Mouse (Mus musculus): ENCODE results near the gene Zfp493. TPM values are rescaled to one million over a fixed set of nuclear protein-coding genes. Genes with fewer than 3 reads are reported as not detected.
A peak's percentile ranks its signal among the peaks of the same experiment; 100 is the strongest.
"Not testable (repeated sequence)": the region's sequence is repeated elsewhere in the genome, so short reads cannot be mapped to it uniquely, and the experiment has no call there.

Zfp493 gene
- polyA plus RNA-seq, 1 experiment from 2014 or later, result 3.5 TPM

- ATAC-seq (ENCODE audit: insufficient number of reproducible peaks, insufficient read depth, low FRiP score, low read depth), result no peak
- WGBS, result 76% methylated on average over 2 of the region's 2 CpGs
- no peaks in the 10 kb centered on the region for H3K4me1 ChIP-seq (ENCODE audit: control insufficient read depth, insufficient read depth, low read length)
Observed at GRCm38 (mm10) chr13:67763031-67763768, 16.3 kb upstream of the Zfp493 start.

GRCm38 (mm10) chr13:67791921-67792455 lies 12.5 kb downstream of the Zfp493 start:
- no peak for ATAC-seq (ENCODE audit: insufficient number of reproducible peaks, insufficient read depth, low FRiP score, low read depth)
- Histone ChIP-seq H3K36me3 (ENCODE audit: control insufficient read depth, insufficient read depth, low read length) (no peaks in the 10 kb centered on the region; the same call in 1 of the 2 replicates), H3K27ac (ENCODE audit: low read length) (no peak overlapping the region), H3K4me1 (ENCODE audit: control insufficient read depth, insufficient read depth, low read length) (no peaks in the 10 kb centered on the region), H3K4me2 (replicated peaks; ENCODE audit: low read depth, low read length) (no peak overlapping the region), H3K4me3 (ENCODE audit: low read depth, low read length) (no peak overlapping the region), H3K9me3 (ENCODE audit: control insufficient read depth, low read depth, low read length) (peaks cover 3% of the 10 kb centered on the region; the same call in 1 of the 2 replicates), H3K27me3 (ENCODE audit: control insufficient read depth, insufficient read depth, low read length) (no peaks in the 10 kb centered on the region), H3K9ac (replicated peaks; ENCODE audit: low read depth, low read length) (no peak overlapping the region)
- 92% methylated on average over 10 of the region's 10 CpGs for WGBS

More at GRCm38 (mm10) chr13:67763031-67763768, 16.3 kb upstream of the Zfp493 start:
- Histone ChIP-seq H3K9ac (replicated peaks; ENCODE audit: low read depth, low read length) (no peak overlapping the region), H3K9me3 (ENCODE audit: control insufficient read depth, low read depth, low read length) (no peaks in the 10 kb centered on the region), H3K36me3 (ENCODE audit: control insufficient read depth, insufficient read depth, low read length) (no peaks in the 10 kb centered on the region), H3K4me2 (replicated peaks; ENCODE audit: low read depth, low read length) (no peak overlapping the region), H3K27ac (ENCODE audit: low read length) (no peak overlapping the region), H3K4me3 (ENCODE audit: low read depth, low read length) (no peak overlapping the region), H3K27me3 (ENCODE audit: control insufficient read depth, insufficient read depth, low read length) (no peaks in the 10 kb centered on the region)

- Histone ChIP-seq H3K4me2 (replicated peaks; ENCODE audit: low read depth, low read length) (no peak overlapping the region), H3K27me3 (ENCODE audit: control insufficient read depth, insufficient read depth, low read length) (no peaks in the 10 kb centered on the region), H3K9ac (replicated peaks; ENCODE audit: low read depth, low read length) (no peak overlapping the region), H3K36me3 (ENCODE audit: control insufficient read depth, insufficient read depth, low read length) (no peaks in the 10 kb centered on the region), H3K27ac (ENCODE audit: low read length) (no peak overlapping the region), H3K4me1 (ENCODE audit: control insufficient read depth, insufficient read depth, low read length) (no peaks in the 10 kb centered on the region), H3K4me3 (ENCODE audit: low read depth, low read length) (no peak overlapping the region), H3K9me3 (ENCODE audit: control insufficient read depth, low read depth, low read length) (no peaks in the 10 kb centered on the region)
- 90% methylated on average over 3 of the region's 3 CpGs for WGBS
- no peak for ATAC-seq (ENCODE audit: insufficient number of reproducible peaks, insufficient read depth, low FRiP score, low read depth)
Observed at GRCm38 (mm10) chr13:67798618-67799017, 19.1 kb downstream of the Zfp493 start.

GRCm38 (mm10) chr13:67799151-67799550 lies 19.7 kb downstream of the Zfp493 start:
- not testable (repeated sequence) for H3K36me3 ChIP-seq (ENCODE audit: control insufficient read depth, insufficient read depth, low read length); ATAC-seq (ENCODE audit: insufficient number of reproducible peaks, insufficient read depth, low FRiP score, low read depth); H3K27ac ChIP-seq (ENCODE audit: low read length); H3K4me3 ChIP-seq (ENCODE audit: low read depth, low read length); H3K27me3 ChIP-seq (ENCODE audit: control insufficient read depth, insufficient read depth, low read length); H3K4me2 ChIP-seq (replicated peaks; ENCODE audit: low read depth, low read length); H3K9me3 ChIP-seq (ENCODE audit: control insufficient read depth, low read depth, low read length); H3K9ac ChIP-seq (replicated peaks; ENCODE audit: low read depth, low read length); H3K4me1 ChIP-seq (ENCODE audit: control insufficient read depth, insufficient read depth, low read length)
- WGBS, result 89% methylated on average over 3 of the region's 3 CpGs

GRCm38 (mm10) chr13:67811651-67812210 lies 32.2 kb downstream of the Zfp493 start:
- no peak overlapping the region for H3K4me3 ChIP-seq (ENCODE audit: low read depth, low read length)
- no peaks in the 10 kb centered on the region for H3K36me3 ChIP-seq (ENCODE audit: control insufficient read depth, insufficient read depth, low read length)
- H3K4me1 ChIP-seq (ENCODE audit: control insufficient read depth, insufficient read depth, low read length), result no peaks in the 10 kb centered on the region
- 36% methylated on average over 1 of the region's 1 CpGs for WGBS
- H3K9me3 ChIP-seq (ENCODE audit: control insufficient read depth, low read depth, low read length), result no peaks in the 10 kb centered on the region
- no peak overlapping the region for H3K4me2 ChIP-seq (replicated peaks; ENCODE audit: low read depth, low read length)
- no peak overlapping the region for H3K9ac ChIP-seq (replicated peaks; ENCODE audit: low read depth, low read length)
- H3K27me3 ChIP-seq (ENCODE audit: control insufficient read depth, insufficient read depth, low read length), result no peaks in the 10 kb centered on the region
- no peak overlapping the region for H3K27ac ChIP-seq (ENCODE audit: low read length)
- no peak for ATAC-seq (ENCODE audit: insufficient number of reproducible peaks, insufficient read depth, low FRiP score, low read depth)

GRCm38 (mm10) chr13:67812961-67813709 lies 33.6 kb downstream of the Zfp493 start:
- H3K27ac ChIP-seq (ENCODE audit: low read length), result peak overlapping the region; percentile 87
- H3K4me3 ChIP-seq (ENCODE audit: low read depth, low read length), result peak overlapping the region; percentile 85
- WGBS, result 75% methylated on average over 8 of the region's 8 CpGs
- H3K36me3 ChIP-seq (ENCODE audit: control insufficient read depth, insufficient read depth, low read length), result no peaks in the 10 kb centered on the region
- H3K4me1 ChIP-seq (ENCODE audit: control insufficient read depth, insufficient read depth, low read length), result no peaks in the 10 kb centered on the region
- H3K9me3 ChIP-seq (ENCODE audit: control insufficient read depth, low read depth, low read length), result no peaks in the 10 kb centered on the region
- no peak for ATAC-seq (ENCODE audit: insufficient number of reproducible peaks, insufficient read depth, low FRiP score, low read depth)
- no peaks in the 10 kb centered on the region for H3K27me3 ChIP-seq (ENCODE audit: control insufficient read depth, insufficient read depth, low read length)
- no peak overlapping the region for H3K4me2 ChIP-seq (replicated peaks; ENCODE audit: low read depth, low read length)
- peak overlapping the region; percentile 45; the same call in 1 of the 2 replicates for H3K9ac ChIP-seq (replicated peaks; ENCODE audit: low read depth, low read length)

GRCm38 (mm10) chr13:67813710-67814660 lies 34.5 kb downstream of the Zfp493 start, which contains the start of gene Zfp273:
Gene Zfp273 (plus strand): TSS chr13:67813740.
- H3K9ac ChIP-seq (replicated peaks; ENCODE audit: low read depth, low read length), result peak within 1 kb of the TSS; percentile 45
- ATAC-seq (ENCODE audit: insufficient number of reproducible peaks, insufficient read depth, low FRiP score, low read depth), result peak; percentile 95
- no peaks in the 10 kb centered on the region for H3K9me3 ChIP-seq (ENCODE audit: control insufficient read depth, low read depth, low read length)
- peak within 1 kb of the TSS; percentile 87 for H3K27ac ChIP-seq (ENCODE audit: low read length)
- no peaks in the 10 kb centered on the region for H3K36me3 ChIP-seq (ENCODE audit: control insufficient read depth, insufficient read depth, low read length)
- no peaks in the 10 kb centered on the region for H3K4me1 ChIP-seq (ENCODE audit: control insufficient read depth, insufficient read depth, low read length)
- 3% methylated on average over 31 of the region's 31 CpGs for WGBS
- no peaks in the 10 kb centered on the region for H3K27me3 ChIP-seq (ENCODE audit: control insufficient read depth, insufficient read depth, low read length)
- H3K4me3 ChIP-seq (ENCODE audit: low read depth, low read length), result peak within 1 kb of the TSS; percentile 85
- H3K4me2 ChIP-seq (replicated peaks; ENCODE audit: low read depth, low read length), result peak within 1 kb of the TSS; percentile 64

Data from stomach, embryonic 14.5 days (tissue).